Mouse (Mus musculus) cerebellum, adult 8-10 months (tissue): Measurements from ENCODE around the gene Gm4175.
"Not testable (repeated sequence)": the region's sequence is repeated elsewhere in the genome, so short reads cannot be mapped to it uniquely, and the experiment has no call there.

Experiments used
- DNase-seq: peaks from one replicate; pipeline ENCODE4 v3.0.0; 2022

The Gm4175 gene

GRCm38 (mm10) chr7:21761375-21761774 lies at the start of gene Gm4175:
Gm4175 (minus strand) TSS chr7:21761475.
- DNase-seq: not testable (repeated sequence)

GRCm38 (mm10) chr7:21796628-21797027 lies 35.4 kb upstream of the Gm4175 start, which contains the start of gene Gm4177:
Gm4177 (minus strand) TSS chr7:21796728.
- not testable (repeated sequence) for DNase-seq
